Mouse (Mus musculus) ES-Bruce4 (cell line): Measurements from ENCODE around the gene Gtf2i. TPM values are rescaled to one million over a fixed set of nuclear protein-coding genes. Genes with fewer than 3 reads are reported as not detected.

ENCODE experiments used
- H3K27ac ChIP-seq: 2 replicates; pipeline ENCODE4 v1.5.1; 2012; ENCODE audit warnings: low read length, inconsistent platforms; ENCODE audit not compliant: insufficient read depth
- H3K27me3 ChIP-seq: 2 replicates; pipeline ENCODE4 v1.6.1; 2012; ENCODE audit warnings: mild to moderate bottlenecking, low read length, inconsistent platforms; ENCODE audit not compliant: control insufficient read depth, poor library complexity, insufficient read depth, severe bottlenecking
- H3K36me3 ChIP-seq: 2 replicates; pipeline ENCODE4 v1.6.1; 2012; ENCODE audit warnings: inconsistent platforms, mild to moderate bottlenecking, low read length, moderate library complexity; ENCODE audit not compliant: control insufficient read depth, poor library complexity, insufficient read depth, severe bottlenecking
- H3K4me1 ChIP-seq: one replicate; pipeline ENCODE4 v1.8.1; 2011; ENCODE audit warnings: low read length; ENCODE audit not compliant: control insufficient read depth, insufficient read depth
- H3K4me3 ChIP-seq: 2 replicates; pipeline ENCODE4 v1.5.1; 2011; ENCODE audit warnings: low read depth, mild to moderate bottlenecking, low read length
- H3K9ac ChIP-seq: 2 replicates; pipeline ENCODE4 v1.6.1; 2012; ENCODE audit warnings: low read depth, mild to moderate bottlenecking, inconsistent platforms; ENCODE audit not compliant: poor library complexity, severe bottlenecking
- H3K9me3 ChIP-seq: replicated peaks from 2 replicates; pipeline ENCODE4 v1.6.1; 2012; ENCODE audit warnings: mild to moderate bottlenecking, low read length, inconsistent platforms; ENCODE audit not compliant: control insufficient read depth, poor library complexity, insufficient read depth, severe bottlenecking
- CTCF ChIP-seq: IDR thresholded peaks from one replicate; pipeline ENCODE4 v1.8.1; 2011; ENCODE audit warnings: low read depth, low read length
- EP300 ChIP-seq: IDR thresholded peaks from 2 replicates; pipeline ENCODE4 v1.6.1; 2011; ENCODE audit warnings: low read depth, low read length; ENCODE audit not compliant: insufficient read depth
- POLR2A ChIP-seq: IDR thresholded peaks from one replicate; pipeline ENCODE4 v1.8.1; 2011; ENCODE audit warnings: low read length; ENCODE audit not compliant: insufficient read depth
- polyA plus RNA-seq: library from polyadenylated mRNA; stranded (reverse); fragments of >200 nt; gene quantifications from 2 replicates; pipeline ENCODE4 v1.2.4, GENCODE M21; 2011; ENCODE audit warnings: low read depth; ENCODE audit not compliant: missing spikeins, insufficient read depth, insufficient read length

Gtf2i gene
- polyA plus RNA-seq, 1 experiment: 242 TPM

DNA sequence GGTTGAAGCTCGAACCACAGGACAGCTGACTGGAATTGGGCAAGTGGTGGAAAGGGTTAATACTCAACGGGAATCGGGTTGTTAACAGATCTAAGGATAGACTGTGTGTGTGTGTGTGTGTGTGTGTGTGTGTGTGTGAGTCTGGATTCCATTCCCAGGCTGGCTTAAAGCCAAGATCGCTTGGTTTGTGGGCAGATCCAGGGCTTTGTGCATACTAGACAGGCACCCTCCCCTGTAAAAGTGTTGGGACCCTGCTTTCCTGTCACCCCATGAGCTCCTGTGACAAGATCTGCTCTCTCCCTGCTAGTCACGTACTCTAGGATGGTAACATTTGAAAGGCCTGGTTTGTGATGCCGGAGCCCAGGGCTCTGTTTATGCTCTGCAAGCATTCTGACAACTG lies 79.4 kb downstream of the Gtf2i start:
- no peak for TF ChIP-seq CTCF
- TF ChIP-seq POLR2A: no peak
- no peak for TF ChIP-seq EP300
- no peak overlapping the region for H3K27ac ChIP-seq
- H3K9ac ChIP-seq: no peak overlapping the region
- H3K27me3 ChIP-seq: no peaks in the 10 kb centered on the region
- H3K36me3 ChIP-seq: peaks cover 15% of the 10 kb centered on the region
- H3K9me3 ChIP-seq: no peaks in the 10 kb centered on the region
- no peak overlapping the region for H3K4me3 ChIP-seq
- H3K4me1 ChIP-seq: peaks cover 5% of the 10 kb centered on the region

DNA sequence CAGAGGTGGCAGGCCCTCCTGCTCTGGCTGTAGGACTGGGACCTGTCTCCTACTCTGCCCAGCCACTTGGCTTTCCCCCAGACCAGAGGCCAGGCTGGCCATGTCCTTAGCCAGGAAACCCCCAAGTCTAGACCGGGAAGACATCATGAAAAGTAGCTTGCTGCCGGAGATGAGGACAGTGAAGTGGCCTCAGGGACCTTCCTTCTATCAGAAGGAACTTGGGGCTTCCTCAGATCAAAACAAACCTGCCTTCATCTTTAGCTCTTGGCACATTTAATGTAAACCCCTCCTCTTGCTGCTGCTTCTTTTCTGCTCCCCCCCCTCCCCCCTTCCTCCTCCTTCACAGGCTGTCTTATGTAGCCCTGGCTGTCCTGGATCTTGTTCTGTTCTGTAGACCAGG lies 80.4 kb downstream of the Gtf2i start:
- Histone ChIP-seq H3K9me3 (no peaks in the 10 kb centered on the region), H3K36me3 (peaks cover 7% of the 10 kb centered on the region; the same call in 1 of the 2 replicates), H3K4me1 (peaks cover 5% of the 10 kb centered on the region), H3K27me3 (no peaks in the 10 kb centered on the region), H3K9ac (no peak overlapping the region), H3K27ac (no peak overlapping the region), H3K4me3 (no peak overlapping the region)
- TF ChIP-seq EP300 (no peak), POLR2A (no peak), CTCF (no peak)

DNA sequence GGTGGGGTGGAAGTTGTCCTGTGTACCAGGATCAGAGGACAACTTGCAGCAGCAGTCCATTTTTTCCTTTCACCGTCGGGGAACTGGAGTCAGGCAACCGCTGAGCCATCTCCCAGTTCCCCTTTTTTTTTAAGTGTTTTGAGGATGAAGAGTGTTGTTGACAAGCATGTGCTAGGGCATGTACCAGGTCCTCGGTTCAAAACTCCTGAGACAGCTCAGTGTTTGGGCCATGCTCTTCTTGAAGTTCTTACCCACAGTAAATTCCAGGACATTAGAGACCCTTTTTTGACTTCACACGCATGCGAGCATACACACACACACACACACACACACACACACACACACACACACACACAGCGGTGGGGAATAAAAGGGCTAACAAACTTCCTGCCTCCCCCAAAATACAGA lies 81.3 kb downstream of the Gtf2i start:
- no peak overlapping the region for H3K27ac ChIP-seq
- peaks cover 2% of the 10 kb centered on the region for H3K4me1 ChIP-seq
- H3K9me3 ChIP-seq: no peaks in the 10 kb centered on the region
- H3K4me3 ChIP-seq: no peak overlapping the region
- no peaks in the 10 kb centered on the region for H3K27me3 ChIP-seq
- TF ChIP-seq POLR2A: no peak
- TF ChIP-seq EP300: no peak
- TF ChIP-seq CTCF: no peak
- no peak overlapping the region for H3K9ac ChIP-seq
- H3K36me3 ChIP-seq: peaks cover 7% of the 10 kb centered on the region; the same call in 1 of the 2 replicates

DNA sequence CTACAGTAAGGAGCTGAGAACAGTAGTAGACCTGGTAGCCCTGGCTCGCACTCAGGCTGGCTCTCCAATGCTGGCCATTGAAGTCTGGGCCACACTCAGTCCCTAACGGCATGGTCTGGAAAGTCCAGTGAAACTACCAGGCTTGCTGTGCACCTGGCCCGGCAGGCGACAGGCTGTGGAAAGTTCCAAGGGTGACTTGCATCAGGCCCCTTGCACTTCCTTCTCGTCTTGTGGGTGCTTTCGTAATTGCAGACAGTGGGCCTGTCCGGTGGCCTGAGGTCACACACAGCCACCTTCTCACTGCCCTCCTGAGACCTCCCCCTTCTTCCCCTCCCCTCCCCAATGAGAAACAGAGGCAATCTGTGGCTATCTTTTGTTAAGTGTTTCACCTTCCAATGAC lies 82.0 kb downstream of the Gtf2i start:
- Histone ChIP-seq H3K9ac (no peak overlapping the region), H3K36me3 (peaks cover 7% of the 10 kb centered on the region; the same call in 1 of the 2 replicates), H3K9me3 (no peaks in the 10 kb centered on the region), H3K4me1 (peaks cover 4% of the 10 kb centered on the region), H3K27me3 (no peaks in the 10 kb centered on the region), H3K4me3 (no peak overlapping the region), H3K27ac (no peak overlapping the region)
- no peak for TF ChIP-seq POLR2A
- no peak for TF ChIP-seq CTCF
- no peak for TF ChIP-seq EP300

DNA sequence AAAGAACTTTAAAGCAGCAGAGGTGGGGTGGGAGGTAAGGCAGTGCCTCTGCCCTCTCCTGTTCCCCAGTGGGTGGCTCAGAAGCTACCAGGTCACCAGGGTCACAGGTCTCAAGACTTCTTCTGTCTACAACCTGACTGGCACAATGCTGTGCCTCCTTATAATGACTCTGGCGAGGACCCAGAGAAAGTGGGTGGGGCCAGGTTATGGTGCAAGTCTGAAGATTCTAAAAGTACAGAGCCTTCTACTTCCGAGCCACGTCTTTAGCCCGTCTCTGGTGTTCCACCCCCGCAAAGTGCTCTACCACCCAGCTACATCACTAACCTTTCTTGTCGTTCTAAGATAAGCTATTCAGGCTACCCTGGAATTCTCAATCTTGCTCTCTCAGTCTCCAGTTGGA lies 82.4 kb downstream of the Gtf2i start:
- TF ChIP-seq POLR2A (no peak), CTCF (no peak), EP300 (no peak)
- Histone ChIP-seq H3K27ac (no peak overlapping the region), H3K27me3 (no peaks in the 10 kb centered on the region), H3K4me3 (no peak overlapping the region), H3K36me3 (peaks cover 2% of the 10 kb centered on the region; the same call in 1 of the 2 replicates), H3K4me1 (peaks cover 4% of the 10 kb centered on the region), H3K9me3 (no peaks in the 10 kb centered on the region), H3K9ac (no peak overlapping the region)

DNA sequence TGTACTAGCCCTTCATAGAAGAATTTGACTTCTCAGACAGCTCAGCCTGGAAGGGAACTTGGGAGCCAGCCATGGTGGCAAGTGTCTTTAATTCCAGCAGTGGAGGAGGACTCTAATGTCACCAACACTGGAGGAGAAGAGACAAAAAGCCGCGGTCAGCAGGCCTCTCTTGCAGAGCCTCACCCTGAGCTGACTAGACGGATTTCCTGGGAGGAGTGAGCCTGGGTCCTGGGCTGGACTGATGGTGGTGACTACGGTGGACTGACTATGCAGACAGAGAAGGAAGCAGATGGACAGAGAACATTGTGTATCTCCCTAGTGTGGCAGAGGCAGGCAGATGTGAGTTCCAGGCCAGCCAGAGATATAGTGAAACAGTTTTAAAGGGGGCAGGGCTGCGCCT lies 83.2 kb downstream of the Gtf2i start:
- Histone ChIP-seq H3K9me3 (no peaks in the 10 kb centered on the region), H3K27ac (no peak overlapping the region), H3K36me3 (no peaks in the 10 kb centered on the region), H3K4me3 (no peak overlapping the region), H3K9ac (no peak overlapping the region), H3K4me1 (peaks cover 4% of the 10 kb centered on the region), H3K27me3 (no peaks in the 10 kb centered on the region)
- TF ChIP-seq EP300: no peak
- no peak for TF ChIP-seq POLR2A
- no peak for TF ChIP-seq CTCF
